Mouse (Mus musculus): ENCODE results near the gene Nol7. TPM values are rescaled to one million over a fixed set of nuclear protein-coding genes. Genes with fewer than 3 reads are reported as not detected.

Gene Nol7
- polyA plus RNA-seq (2015; fragmentation: Nextera tagmentation; extraction: Ambion mirVana) = 127 and 143 TPM in 2 replicates

DNA sequence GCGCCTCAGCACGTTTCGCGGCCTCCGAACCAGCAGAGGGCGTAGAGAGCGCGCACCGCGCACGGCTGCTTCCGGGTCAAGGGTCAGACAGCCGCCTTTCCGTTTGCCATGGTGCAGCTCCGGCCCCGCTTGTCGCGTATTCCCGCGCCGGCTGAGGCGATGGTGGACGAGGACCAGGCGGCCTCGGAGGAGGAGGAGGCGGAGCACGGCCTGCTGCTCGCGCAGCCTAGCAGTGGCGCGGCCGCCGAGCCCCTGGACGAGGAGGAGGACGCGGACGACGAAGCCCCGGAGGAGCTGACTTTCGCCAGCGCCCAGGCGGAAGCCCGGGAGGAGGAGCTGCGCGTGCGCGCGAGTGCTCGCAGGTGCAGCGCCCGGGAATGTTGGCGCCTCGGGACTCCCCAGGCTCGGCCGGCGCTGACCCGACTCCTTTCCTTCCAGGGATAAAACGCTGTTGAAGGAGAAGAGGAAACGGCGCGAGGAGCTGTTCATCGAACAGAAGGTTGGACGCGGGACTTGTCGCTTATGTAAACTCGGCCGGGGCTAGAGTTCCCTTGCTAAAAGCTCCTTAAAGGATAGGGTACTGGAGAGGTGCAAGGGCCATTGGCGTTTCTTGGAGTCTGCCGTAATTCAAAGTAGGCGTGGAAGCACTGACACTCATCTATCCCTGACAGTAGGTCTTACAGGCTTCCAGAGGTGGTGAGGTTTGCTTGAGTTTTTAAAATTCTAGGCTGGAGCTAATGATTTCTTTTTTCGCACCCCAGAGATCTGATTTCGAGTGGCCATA, at the start of gene Nol7:
Nol7 (plus strand) TSS at position 94 of the 784 bp plus-strand sequence.
- Histone ChIP-seq H3K27ac (ENCODE audit: low read depth, low read length) (peak within 1 kb of the TSS; percentile 85), H3K4me2 (replicated peaks; ENCODE audit: low read depth) (peak within 1 kb of the TSS; percentile 80), H3K4me1 (replicated peaks; ENCODE audit: control insufficient read depth, insufficient read depth, low read length) (no peaks in the 10 kb centered on the region), H3K4me3 (ENCODE audit: low read depth, low read length) (peak within 1 kb of the TSS; percentile 71), H3K27me3 (replicated peaks; ENCODE audit: control insufficient read depth, insufficient read depth, low read length) (no peaks in the 10 kb centered on the region), H3K36me3 (ENCODE audit: control insufficient read depth, insufficient read depth) (peaks cover 31% of the 10 kb centered on the region), H3K9me3 (ENCODE audit: control insufficient read depth) (no peaks in the 10 kb centered on the region), H3K9ac (ENCODE audit: low read depth, low read length) (peak within 1 kb of the TSS; percentile 82)
- TF ChIP-seq CTCF (IDR thresholded peaks at IDR 0.05; ENCODE audit: low read depth) = peak; percentile 94
- peak; percentile 97 for ATAC-seq
- 1% methylated on average over 72 of the region's 72 CpGs for WGBS

DNA sequence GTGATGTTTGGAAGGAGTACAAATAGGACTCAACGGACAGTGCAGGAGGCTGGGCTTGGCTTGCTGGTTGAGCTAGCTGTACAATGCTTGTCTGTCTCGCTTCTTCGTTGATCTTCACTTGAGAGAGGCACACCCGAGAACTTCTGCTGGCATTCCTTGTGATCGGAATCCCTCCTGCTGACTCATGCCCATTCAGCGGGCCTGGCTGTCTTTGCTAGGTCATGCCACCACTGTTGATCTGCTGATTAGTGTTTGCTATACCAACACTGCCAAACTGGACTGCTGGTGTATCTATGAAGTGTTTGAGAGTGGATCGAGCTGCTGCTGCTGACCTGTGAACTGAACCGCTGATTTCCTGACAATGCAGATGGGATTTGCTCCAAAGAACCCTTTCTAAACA, 48.8 kb upstream of the Nol7 start:
- H3K4me1 ChIP-seq (replicated peaks; ENCODE audit: control insufficient read depth, insufficient read depth, low read length) = no peaks in the 10 kb centered on the region
- no peaks in the 10 kb centered on the region for H3K9me3 ChIP-seq (ENCODE audit: control insufficient read depth)
- WGBS = 81% methylated on average over 8 of the region's 8 CpGs
- no peak overlapping the region for H3K4me2 ChIP-seq (replicated peaks; ENCODE audit: low read depth)
- H3K27me3 ChIP-seq (replicated peaks; ENCODE audit: control insufficient read depth, insufficient read depth, low read length) = no peaks in the 10 kb centered on the region
- no peak overlapping the region for H3K4me3 ChIP-seq (ENCODE audit: low read depth, low read length)
- no peak overlapping the region for H3K27ac ChIP-seq (ENCODE audit: low read depth, low read length)
- no peak for ATAC-seq
- no peak overlapping the region for H3K9ac ChIP-seq (ENCODE audit: low read depth, low read length)
- H3K36me3 ChIP-seq (ENCODE audit: control insufficient read depth, insufficient read depth) = no peaks in the 10 kb centered on the region
- no peak for TF ChIP-seq CTCF (IDR thresholded peaks at IDR 0.05; ENCODE audit: low read depth)

DNA sequence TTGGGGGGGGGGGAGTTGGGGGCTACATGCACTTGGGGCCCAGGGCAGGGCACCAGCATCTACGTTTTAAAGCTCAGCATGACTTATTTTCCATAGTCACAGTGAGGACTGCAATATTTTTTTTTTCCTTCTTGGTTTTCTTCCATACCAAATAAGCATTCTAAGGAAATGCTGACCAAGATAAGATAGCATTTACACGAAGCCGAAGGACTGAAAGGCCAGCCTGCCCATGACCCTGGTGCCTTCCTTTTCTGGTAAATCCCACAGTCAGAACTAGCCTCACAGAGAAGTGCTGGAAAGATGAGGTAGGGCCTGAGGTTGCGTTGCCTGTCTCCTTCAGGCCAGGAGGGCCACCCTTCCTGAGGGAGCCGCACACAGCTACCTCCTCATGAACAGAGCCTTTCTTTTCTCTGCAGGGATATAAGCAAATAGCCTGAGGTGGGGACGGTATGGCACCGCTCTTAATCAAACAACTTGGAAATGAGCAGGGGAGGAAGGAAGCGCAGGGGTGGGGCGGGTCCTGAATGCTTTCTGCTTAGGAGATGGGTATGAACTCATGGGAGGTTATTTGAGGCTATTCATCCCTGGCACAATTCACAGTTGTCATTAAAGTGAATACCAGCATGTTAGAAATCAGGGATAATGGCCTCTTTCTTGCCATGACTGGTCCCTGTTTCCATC, 47.6 kb upstream of the Nol7 start:
- 54% methylated on average over 9 of the region's 9 CpGs for WGBS
- H3K36me3 ChIP-seq (ENCODE audit: control insufficient read depth, insufficient read depth) = no peaks in the 10 kb centered on the region
- no peaks in the 10 kb centered on the region for H3K4me1 ChIP-seq (replicated peaks; ENCODE audit: control insufficient read depth, insufficient read depth, low read length)
- no peak overlapping the region for H3K9ac ChIP-seq (ENCODE audit: low read depth, low read length)
- no peaks in the 10 kb centered on the region for H3K9me3 ChIP-seq (ENCODE audit: control insufficient read depth)
- TF ChIP-seq CTCF (IDR thresholded peaks at IDR 0.05; ENCODE audit: low read depth) = no peak
- no peak overlapping the region for H3K27ac ChIP-seq (ENCODE audit: low read depth, low read length)
- no peaks in the 10 kb centered on the region for H3K27me3 ChIP-seq (replicated peaks; ENCODE audit: control insufficient read depth, insufficient read depth, low read length)
- ATAC-seq = no peak
- no peak overlapping the region for H3K4me3 ChIP-seq (ENCODE audit: low read depth, low read length)
- no peak overlapping the region for H3K4me2 ChIP-seq (replicated peaks; ENCODE audit: low read depth)

- Histone ChIP-seq H3K27ac (ENCODE audit: low read depth, low read length) (no peak overlapping the region), H3K4me3 (ENCODE audit: low read depth, low read length) (no peak overlapping the region), H3K9me3 (ENCODE audit: control insufficient read depth) (no peaks in the 10 kb centered on the region), H3K4me2 (replicated peaks; ENCODE audit: low read depth) (no peak overlapping the region), H3K9ac (ENCODE audit: low read depth, low read length) (no peak overlapping the region), H3K27me3 (replicated peaks; ENCODE audit: control insufficient read depth, insufficient read depth, low read length) (no peaks in the 10 kb centered on the region), H3K36me3 (ENCODE audit: control insufficient read depth, insufficient read depth) (no peaks in the 10 kb centered on the region), H3K4me1 (replicated peaks; ENCODE audit: control insufficient read depth, insufficient read depth, low read length) (no peaks in the 10 kb centered on the region)
- TF ChIP-seq CTCF (IDR thresholded peaks at IDR 0.05; ENCODE audit: low read depth) = no peak
- 63% methylated on average over 4 of the region's 4 CpGs for WGBS
- ATAC-seq = no peak
Measured at GRCm38 (mm10) chr13:43353356-43353755, 44.8 kb upstream of the Nol7 start.

DNA sequence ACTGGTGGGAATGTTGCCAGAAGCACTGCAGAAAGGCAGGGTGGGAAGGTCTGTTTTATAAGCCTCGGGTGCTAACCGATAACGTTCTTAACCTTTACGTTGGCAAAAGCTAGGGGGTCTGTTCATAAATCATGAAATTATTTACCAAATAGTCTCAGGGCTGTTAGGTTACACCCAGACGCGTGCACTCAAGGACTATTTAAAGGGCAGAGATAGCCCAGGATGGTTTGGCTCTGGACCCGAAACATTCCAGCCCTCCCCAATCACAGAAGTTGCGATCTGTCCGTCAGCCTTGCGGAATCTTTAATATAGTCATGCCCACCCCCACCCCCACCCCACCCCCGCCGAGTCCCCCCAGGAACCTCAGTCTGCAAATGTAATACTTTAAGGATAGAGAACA, 43.8 kb upstream of the Nol7 start:
- no peak overlapping the region for H3K27ac ChIP-seq (ENCODE audit: low read depth, low read length)
- H3K9me3 ChIP-seq (ENCODE audit: control insufficient read depth) = no peaks in the 10 kb centered on the region
- TF ChIP-seq CTCF (IDR thresholded peaks at IDR 0.05; ENCODE audit: low read depth) = no peak
- H3K27me3 ChIP-seq (replicated peaks; ENCODE audit: control insufficient read depth, insufficient read depth, low read length) = no peaks in the 10 kb centered on the region
- H3K4me1 ChIP-seq (replicated peaks; ENCODE audit: control insufficient read depth, insufficient read depth, low read length) = no peaks in the 10 kb centered on the region
- H3K4me2 ChIP-seq (replicated peaks; ENCODE audit: low read depth) = no peak overlapping the region
- WGBS = 58% methylated on average over 12 of the region's 12 CpGs
- no peak for ATAC-seq
- no peaks in the 10 kb centered on the region for H3K36me3 ChIP-seq (ENCODE audit: control insufficient read depth, insufficient read depth)
- no peak overlapping the region for H3K9ac ChIP-seq (ENCODE audit: low read depth, low read length)
- H3K4me3 ChIP-seq (ENCODE audit: low read depth, low read length) = no peak overlapping the region

- H3K9me3 ChIP-seq (ENCODE audit: control insufficient read depth) = no peaks in the 10 kb centered on the region
- WGBS = 93% methylated on average over 14 of the region's 14 CpGs
- H3K9ac ChIP-seq (ENCODE audit: low read depth, low read length) = no peak overlapping the region
- no peak for ATAC-seq
- H3K4me3 ChIP-seq (ENCODE audit: low read depth, low read length) = no peak overlapping the region
- no peaks in the 10 kb centered on the region for H3K27me3 ChIP-seq (replicated peaks; ENCODE audit: control insufficient read depth, insufficient read depth, low read length)
- no peak overlapping the region for H3K4me2 ChIP-seq (replicated peaks; ENCODE audit: low read depth)
- H3K27ac ChIP-seq (ENCODE audit: low read depth, low read length) = no peak overlapping the region
- no peaks in the 10 kb centered on the region for H3K4me1 ChIP-seq (replicated peaks; ENCODE audit: control insufficient read depth, insufficient read depth, low read length)
- no peak for TF ChIP-seq CTCF (IDR thresholded peaks at IDR 0.05; ENCODE audit: low read depth)
- H3K36me3 ChIP-seq (ENCODE audit: control insufficient read depth, insufficient read depth) = no peaks in the 10 kb centered on the region
Measured at GRCm38 (mm10) chr13:43356346-43357125, 41.7 kb upstream of the Nol7 start.

Measured in intestine, postnatal 0 days (tissue).